ENCODE assay signal across 19 mouse cellular contexts in genomic region chr10:21744341-21744955, GRCm38 (mm10).
DNase-seq lines count a peak whose midpoint lies in the region; ATAC-seq and TF ChIP-seq lines count a peak whose summit lies in the region.
"Had no signal": no experiment of that assay in that cellular context is flagged by ENCODE, and none has a peak within 500 bp of the region (broad histone marks: within the 10 kb centered on the region; RNA-seq: fewer than 3 reads in every experiment).

No protein-coding gene starts in this region.

- no peaks in the 10 kb centered on the region for H3K36me3 ChIP-seq in kidney, embryonic 15.5 days
- no peaks in the 10 kb centered on the region for H3K36me3 ChIP-seq in kidney, embryonic 16.5 days (ENCODE audit: insufficient read depth, low read length)
- H3K36me3 ChIP-seq in forebrain, postnatal 0 days (ENCODE audit: insufficient read depth): no peaks in the 10 kb centered on the region
- H3K36me3 ChIP-seq: hindbrain, embryonic 15.5 days; midbrain, embryonic 10.5 days had no signal

- peak; percentile 9 for DNase-seq in embryo, embryonic 10.5 days (ENCODE audit: low spot score)
- DNase-seq in embryo, embryonic 10 days (ENCODE audit: low spot score): no peak
- peak; percentile 61 for DNase-seq in heart, adult 11 months
- DNase-seq in heart, adult 18-20 months: no peak
- DNase-seq in kidney, postnatal 25 days: no peak
- no peak for DNase-seq in forebrain, postnatal 0 days
- DNase-seq: adrenal gland, postnatal 10 days; cerebellum, adult 18-20 months; cerebellum, postnatal 14 days; layer of hippocampus, postnatal 36 days; lung, postnatal 4 days; thymus, postnatal 14 days had no signal

- H3K27ac ChIP-seq in kidney, embryonic 15.5 days: 0 out of 2 replicates have a peak overlapping the region, but pooled peaks have one; percentile 9
- H3K27ac ChIP-seq in kidney, embryonic 16.5 days (ENCODE audit: low read length): no peak overlapping the region
- no peak overlapping the region for H3K27ac ChIP-seq in forebrain, postnatal 0 days (ENCODE audit: low read depth, low read length)
- H3K27ac ChIP-seq: hindbrain, embryonic 15.5 days; midbrain, embryonic 10.5 days had no signal

- no peak overlapping the region for H3K4me3 ChIP-seq in kidney, embryonic 15.5 days (replicated peaks)
- no peak overlapping the region for H3K4me3 ChIP-seq in kidney, embryonic 16.5 days (ENCODE audit: low read length)
- no peak overlapping the region for H3K4me3 ChIP-seq in forebrain, postnatal 0 days (ENCODE audit: low read depth, low read length)
- H3K4me3 ChIP-seq: hindbrain, embryonic 15.5 days; midbrain, embryonic 10.5 days; myocyte had no signal

- H3K27me3 ChIP-seq in kidney, embryonic 15.5 days: no peaks in the 10 kb centered on the region
- H3K27me3 ChIP-seq in kidney, embryonic 16.5 days (ENCODE audit: insufficient read depth, low read length): no peaks in the 10 kb centered on the region
- no peaks in the 10 kb centered on the region for H3K27me3 ChIP-seq in forebrain, postnatal 0 days (ENCODE audit: insufficient read depth, low read length)
- H3K27me3 ChIP-seq: hindbrain, embryonic 15.5 days had no signal

- peak; percentile 56; the same call in 1 of the 2 replicates for ATAC-seq in kidney, embryonic 15.5 days (replicated peaks; ENCODE audit: low FRiP score)
- ATAC-seq in kidney, embryonic 16.5 days (ENCODE audit: low FRiP score, low TSS enrichment): peak; percentile 65; the same call in 1 of the 2 replicates
- ATAC-seq in forebrain, postnatal 0 days: no peak
- ATAC-seq: midbrain, embryonic 16.5 days had no signal

- no peak overlapping the region for H3K4me2 ChIP-seq in kidney, embryonic 15.5 days
- H3K4me2 ChIP-seq in kidney, embryonic 16.5 days (replicated peaks; ENCODE audit: low read depth, low read length): no peak overlapping the region
- no peak overlapping the region for H3K4me2 ChIP-seq in forebrain, postnatal 0 days (ENCODE audit: low read depth)
- H3K4me2 ChIP-seq: heart, embryonic 11.5 days; hindbrain, embryonic 15.5 days had no signal

- H3K9ac ChIP-seq in kidney, embryonic 15.5 days: no peak overlapping the region
- no peak overlapping the region for H3K9ac ChIP-seq in kidney, embryonic 16.5 days (replicated peaks; ENCODE audit: low read length)
- no peak overlapping the region for H3K9ac ChIP-seq in forebrain, postnatal 0 days
- H3K9ac ChIP-seq: hindbrain, embryonic 15.5 days had no signal

- H3K4me1 ChIP-seq in kidney, embryonic 15.5 days: 0 out of 2 replicates have a peak, but pooled peaks cover 12% of the 10 kb centered on the region
- H3K4me1 ChIP-seq in kidney, embryonic 16.5 days (ENCODE audit: insufficient read depth, low read length): no peaks in the 10 kb centered on the region
- H3K4me1 ChIP-seq in forebrain, postnatal 0 days (ENCODE audit: insufficient read depth): no peaks in the 10 kb centered on the region

- TF ChIP-seq CTCF in forebrain, postnatal 0 days (IDR thresholded peaks at IDR 0.05; ENCODE audit: low read depth): no peak

- H3K9me3 ChIP-seq in kidney, embryonic 15.5 days (replicated peaks): no peaks in the 10 kb centered on the region
- H3K9me3 ChIP-seq in kidney, embryonic 16.5 days (ENCODE audit: low read length): no peaks in the 10 kb centered on the region
- H3K9me3 ChIP-seq in forebrain, postnatal 0 days (ENCODE audit: low read length): no peaks in the 10 kb centered on the region
- H3K9me3 ChIP-seq: hindbrain, embryonic 15.5 days; midbrain, embryonic 10.5 days had no signal

- 40% methylated on average over 6 of the region's 6 CpGs for WGBS in kidney, embryonic 15.5 days
- WGBS in kidney, embryonic 16.5 days: 43% methylated on average over 6 of the region's 6 CpGs
- WGBS in forebrain, postnatal 0 days: 81% methylated on average over 6 of the region's 6 CpGs

Comparison
In these comparisons a context has a peak if more than half of its experiments do, and no peak if none do; other contexts are left out.
1. DNase-seq: peak in embryo, embryonic 10.5 days (single experiment) and heart, adult 11 months (single experiment); none in embryo, embryonic 10 days (single experiment), heart, adult 18-20 months (0 of 2), kidney, postnatal 25 days (0 of 2) and forebrain, postnatal 0 days (single experiment).